Comparison of ENCODE assay signal across 8 mouse cellular contexts in genomic region chr6:29211146-29211545, GRCm38 (mm10). TPM values are rescaled to one million over a fixed set of nuclear protein-coding genes. Genes with fewer than 3 reads are reported as not detected.
A peak's percentile ranks its signal among the peaks of the same experiment; 100 is the strongest.
DNase-seq lines count a peak whose midpoint lies in the region; ATAC-seq and TF ChIP-seq lines count a peak whose summit lies in the region.

No protein-coding gene starts in this region.

- H3K4me1 ChIP-seq in hindbrain, embryonic 10.5 days (replicated peaks) = peaks cover 56% of the 10 kb centered on the region
- H3K4me1 ChIP-seq in midbrain, embryonic 13.5 days (replicated peaks) = peaks cover 64% of the 10 kb centered on the region

- 38% methylated on average over 7 of the region's 7 CpGs for WGBS in hindbrain, embryonic 10.5 days
- 39% methylated on average over 7 of the region's 7 CpGs for WGBS in midbrain, embryonic 13.5 days

- no peak for ATAC-seq in midbrain, embryonic 13.5 days

- H3K36me3 ChIP-seq in hindbrain, embryonic 10.5 days = peaks cover 8% of the 10 kb centered on the region
- H3K36me3 ChIP-seq in midbrain, embryonic 13.5 days = peaks cover 9% of the 10 kb centered on the region

- TF ChIP-seq CTCF in left cerebral cortex, adult 2 months (IDR thresholded peaks at IDR 0.05) = no peak; the same call in 1 of the 2 replicates

- peak overlapping the region; percentile 81 for H3K9ac ChIP-seq in midbrain, embryonic 13.5 days (replicated peaks)

- H3K4me2 ChIP-seq in midbrain, embryonic 13.5 days (replicated peaks) = peak overlapping the region; percentile 87

- peak overlapping the region; percentile 67 for H3K4me3 ChIP-seq in left cerebral cortex, adult 2 months
- peak overlapping the region; percentile 80 for H3K4me3 ChIP-seq in hindbrain, embryonic 10.5 days
- peak overlapping the region; percentile 68 for H3K4me3 ChIP-seq in midbrain, embryonic 13.5 days (replicated peaks)

- no peaks in the 10 kb centered on the region for H3K9me3 ChIP-seq in hindbrain, embryonic 10.5 days
- no peaks in the 10 kb centered on the region for H3K9me3 ChIP-seq in midbrain, embryonic 13.5 days

- H3K27ac ChIP-seq in left cerebral cortex, adult 2 months = peak overlapping the region; percentile 92
- peak overlapping the region; percentile 91 for H3K27ac ChIP-seq in hindbrain, embryonic 10.5 days
- H3K27ac ChIP-seq in midbrain, embryonic 13.5 days = peak overlapping the region; percentile 87; the same call in 1 of the 2 replicates

- no peak for DNase-seq in left cerebral cortex, adult 2 months (ENCODE audit: extremely low spot score in 1 of 2, low spot score in 2 of 2)
- DNase-seq in left cerebral cortex, postnatal 10 days (ENCODE audit: extremely low spot score in 1 of 2, low spot score in 2 of 2) = no peak
- DNase-seq in cerebellum, adult 11-12 months = peak; percentile 81
- no peak for DNase-seq in hindbrain, embryonic 10.5 days (ENCODE audit: low spot score)
- no peak for DNase-seq in right cerebral cortex, postnatal 4 days
- no peak for DNase-seq in left cerebral cortex, postnatal 14 days (ENCODE audit: low spot score in 2 of 2)
- DNase-seq in kidney, adult 18-20 months = no peak

- peaks cover 44% of the 10 kb centered on the region for H3K27me3 ChIP-seq in hindbrain, embryonic 10.5 days (ENCODE audit: insufficient read depth, poor library complexity, severe bottlenecking)
- peaks cover 16% of the 10 kb centered on the region for H3K27me3 ChIP-seq in midbrain, embryonic 13.5 days

- intact Hi-C loops in left cerebral cortex, adult 2 months (cut with DNase I) = no loop called here
- intact Hi-C loops in left cerebral cortex, postnatal 10 days (cut with DNase I) = no loop called here
- intact Hi-C loops in left cerebral cortex, postnatal 14 days (cut with DNase I) = no loop called here

RNA-seq across cellular contexts. Expression of gene Impdh1, which starts 5.0 kb away (rescaled TPM):
- total RNA-seq in left cerebral cortex, adult 2 months (2021) = 10 to 100 TPM; 57.1 to 62.7 TPM
- total RNA-seq in left cerebral cortex, postnatal 10 days (2021) = 100 to 1,000 TPM; 111 to 112 TPM
- 40.5 and 48.4 TPM in 2 replicates for polyA plus RNA-seq in hindbrain, embryonic 10.5 days (2016; fragmentation: Nextera tagmentation; extraction: Ambion mirVana)
- 43.5 and 51.8 TPM in 2 replicates for polyA plus RNA-seq in midbrain, embryonic 13.5 days (2015; fragmentation: Nextera tagmentation; extraction: Ambion mirVana)
- total RNA-seq in left cerebral cortex, postnatal 14 days (2021) = 10 to 100 TPM; 86.5 to 99.2 TPM

RNA-seq across cellular contexts. Expression of gene Prrt4, which starts 31.8 kb away (rescaled TPM):
- total RNA-seq in left cerebral cortex, adult 2 months (2021) = 1 to 10 TPM; 2.5 to 2.9 TPM
- 1 to 10 TPM; 9.0 to 9.4 TPM for total RNA-seq in left cerebral cortex, postnatal 10 days (2021)
- 1.1 and 1.6 TPM in 2 replicates for polyA plus RNA-seq in hindbrain, embryonic 10.5 days (2016; fragmentation: Nextera tagmentation; extraction: Ambion mirVana)
- polyA plus RNA-seq in midbrain, embryonic 13.5 days (2015; fragmentation: Nextera tagmentation; extraction: Ambion mirVana) = 2.7 and 3.6 TPM in 2 replicates
- total RNA-seq in left cerebral cortex, postnatal 14 days (2021) = 1 to 10 TPM; 4.7 to 5.5 TPM

RNA-seq across cellular contexts. Expression of gene Rbm28, which starts 46.3 kb away (rescaled TPM):
- 10 to 100 TPM; 51.0 to 52.3 TPM for total RNA-seq in left cerebral cortex, adult 2 months (2021)
- total RNA-seq in left cerebral cortex, postnatal 10 days (2021) = 10 to 100 TPM; 29.4 to 32.8 TPM
- polyA plus RNA-seq in hindbrain, embryonic 10.5 days (2016; fragmentation: Nextera tagmentation; extraction: Ambion mirVana) = 39.3 and 48.9 TPM in 2 replicates
- polyA plus RNA-seq in midbrain, embryonic 13.5 days (2015; fragmentation: Nextera tagmentation; extraction: Ambion mirVana) = 47.2 and 48.5 TPM in 2 replicates
- 10 to 100 TPM; 35.5 to 37.3 TPM for total RNA-seq in left cerebral cortex, postnatal 14 days (2021)
